Mouse (Mus musculus): ENCODE measurements around the gene Col6a3.

The Col6a3 gene

GRCm38 (mm10) chr1:90793368-90793767 lies 50.4 kb downstream of the Col6a3 start:
- DNase-seq, result no peak

GRCm38 (mm10) chr1:90790925-90791324 lies 52.8 kb downstream of the Col6a3 start:
- DNase-seq, result no peak

GRCm38 (mm10) chr1:90789506-90789905 lies 54.3 kb downstream of the Col6a3 start:
- no peak for DNase-seq

DNA sequence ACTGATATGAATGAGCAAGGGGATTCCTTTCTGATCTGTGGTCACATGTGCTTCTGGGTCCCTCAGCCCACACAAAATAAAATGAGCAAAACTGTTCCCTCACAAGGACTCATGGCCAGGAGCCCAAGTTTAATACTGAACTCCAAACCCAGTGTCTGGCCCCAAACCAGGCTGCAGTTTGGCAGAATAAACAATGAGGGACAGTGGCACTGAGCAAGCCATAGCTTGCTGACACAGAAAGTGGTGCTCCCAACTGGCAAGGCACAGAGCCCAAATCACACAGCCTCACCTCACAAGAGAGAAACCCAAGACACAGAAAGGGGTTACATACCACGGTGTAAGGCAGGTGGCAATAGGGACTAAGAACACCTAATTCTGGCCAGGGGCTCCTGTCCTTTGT lies 63.3 kb downstream of the Col6a3 start:
- no peak for DNase-seq

DNA sequence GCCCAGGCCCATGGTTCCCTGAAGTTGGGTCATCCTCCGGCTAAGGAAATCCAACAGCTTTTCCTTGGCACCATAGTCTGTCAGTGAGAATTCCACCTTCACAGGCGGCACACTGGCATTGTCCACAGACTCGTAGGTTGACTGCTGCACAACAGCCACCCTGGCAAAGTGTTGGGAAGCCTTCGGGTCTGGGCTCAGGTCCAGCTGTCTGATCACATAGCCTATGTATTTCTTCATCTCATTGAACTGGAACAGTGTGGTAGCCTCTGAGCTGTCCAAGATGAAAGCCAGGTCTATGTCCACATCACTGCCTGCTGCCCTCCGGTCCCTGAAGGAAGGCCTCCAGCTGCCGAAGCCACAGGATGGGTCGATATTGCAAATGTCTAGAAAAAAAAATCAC lies 64.7 kb downstream of the Col6a3 start:
- DNase-seq, result no peak

DNA sequence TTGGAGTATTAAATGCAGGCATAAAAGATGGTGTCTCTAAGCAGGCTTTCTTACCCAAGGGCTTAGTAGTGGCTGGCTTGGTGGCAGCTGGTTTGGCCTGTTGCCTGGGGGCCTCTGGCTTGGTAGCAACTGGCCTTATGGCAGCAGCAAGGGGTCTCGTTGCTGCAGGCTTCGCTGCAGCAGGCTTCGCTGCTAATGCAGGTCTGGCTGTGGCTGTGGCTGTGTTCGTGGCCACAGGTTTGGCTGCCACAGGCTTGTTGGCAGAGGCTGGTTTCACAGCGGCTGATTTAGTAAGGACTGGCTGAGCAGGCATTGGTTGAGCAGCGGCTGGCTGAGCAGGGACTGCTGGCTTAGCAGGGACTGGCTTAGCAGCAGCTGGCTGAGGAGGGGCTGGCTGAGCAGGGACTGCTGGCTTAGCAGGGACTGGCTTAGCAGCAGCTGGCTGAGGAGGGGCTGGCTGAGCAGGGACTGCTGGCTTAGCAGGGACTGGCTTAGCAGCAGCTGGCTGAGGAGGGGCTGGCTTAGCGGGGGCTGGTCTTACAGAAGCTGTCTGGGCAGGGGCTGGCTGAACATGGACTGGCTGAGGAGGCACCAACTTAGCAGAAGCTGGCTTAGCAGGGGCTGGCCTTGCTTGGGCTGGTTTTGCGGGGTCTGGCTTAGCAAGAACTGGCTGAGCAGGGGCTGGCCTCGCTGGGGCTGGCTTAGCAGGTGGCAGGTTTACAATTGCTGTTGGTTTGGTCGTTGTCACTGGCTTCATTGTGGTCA lies 68.1 kb downstream of the Col6a3 start:
- DNase-seq, result peak; percentile 57

DNA sequence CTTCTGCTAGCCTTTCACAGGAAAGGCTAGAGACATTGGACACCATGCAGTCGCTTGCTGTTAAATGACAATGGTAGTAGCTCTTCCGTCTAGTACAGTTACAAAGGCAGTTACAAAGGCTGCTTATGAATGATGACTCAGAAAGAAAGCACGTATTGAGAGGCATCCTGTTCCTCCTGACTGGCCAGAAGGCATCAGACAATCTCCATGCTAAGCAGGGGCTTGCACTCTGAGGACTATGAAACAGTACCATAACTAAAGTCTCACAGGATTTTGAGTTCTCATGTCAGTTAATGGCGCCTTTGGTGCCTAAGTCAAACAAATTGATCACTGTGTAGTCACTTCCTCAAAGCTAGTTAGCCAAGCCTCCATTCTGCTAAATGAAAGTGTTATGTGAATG lies 72.6 kb downstream of the Col6a3 start:
- no peak for DNase-seq

DNA sequence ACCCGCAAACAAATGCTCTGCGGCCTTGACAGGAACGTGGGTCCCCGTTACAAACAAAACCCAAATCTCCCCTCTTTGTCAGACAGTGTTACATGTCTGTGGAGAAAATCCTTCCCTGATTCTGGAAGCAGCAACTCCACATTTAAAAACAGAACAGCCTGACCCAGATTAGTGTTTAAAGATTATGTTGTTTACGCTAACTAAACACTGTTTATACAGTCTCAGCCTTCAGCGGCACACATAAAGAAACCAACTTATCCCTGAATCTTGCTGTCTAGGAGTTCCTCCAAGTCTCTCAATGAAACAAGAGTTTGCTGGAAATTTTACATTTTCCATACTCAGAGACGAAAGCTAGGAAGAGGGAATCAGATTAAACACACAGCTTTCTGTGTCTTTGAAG lies 73.7 kb downstream of the Col6a3 start:
- no peak for DNase-seq

- no peak for DNase-seq
Measured at GRCm38 (mm10) chr1:90769301-90769700, 74.5 kb downstream of the Col6a3 start.

GRCm38 (mm10) chr1:90758091-90758673 lies 85.6 kb downstream of the Col6a3 start:
- DNase-seq, result no peak

GRCm38 (mm10) chr1:90753869-90754563 lies 89.8 kb downstream of the Col6a3 start:
- DNase-seq, result no peak

- no peak for DNase-seq
Measured at GRCm38 (mm10) chr1:90751221-90751620, 92.5 kb downstream of the Col6a3 start.

- DNase-seq, result no peak
Measured at GRCm38 (mm10) chr1:90750169-90750568, 93.6 kb downstream of the Col6a3 start.

- DNase-seq, result no peak
Measured at GRCm38 (mm10) chr1:90748544-90748943, 95.2 kb downstream of the Col6a3 start.

DNA sequence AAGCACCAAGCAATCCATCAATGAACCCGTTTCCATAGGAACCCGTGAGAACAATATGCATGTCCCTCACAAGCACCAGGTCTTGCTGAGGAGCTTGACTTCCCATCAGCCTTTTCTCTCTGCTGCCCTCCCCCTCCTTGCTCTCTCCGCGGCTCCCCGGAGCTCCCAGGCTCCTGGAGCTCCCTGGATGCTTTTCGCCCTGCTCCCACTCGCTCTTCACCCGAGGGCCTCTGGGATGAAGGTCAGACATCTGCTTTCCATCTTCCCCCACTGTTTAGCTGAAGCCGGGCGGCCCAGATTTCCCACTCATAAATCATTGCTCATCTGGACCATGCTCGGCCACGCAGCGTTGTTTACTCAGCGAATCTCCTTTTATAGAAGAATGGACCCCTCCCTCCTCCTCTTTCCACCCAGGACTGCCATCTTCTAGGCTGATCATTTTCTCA lies 99.8 kb downstream of the Col6a3 start:
- DNase-seq, result peak; percentile 42

- no peak for DNase-seq
Measured at GRCm38 (mm10) chr1:90743445-90743844, 100.3 kb downstream of the Col6a3 start.

DNA sequence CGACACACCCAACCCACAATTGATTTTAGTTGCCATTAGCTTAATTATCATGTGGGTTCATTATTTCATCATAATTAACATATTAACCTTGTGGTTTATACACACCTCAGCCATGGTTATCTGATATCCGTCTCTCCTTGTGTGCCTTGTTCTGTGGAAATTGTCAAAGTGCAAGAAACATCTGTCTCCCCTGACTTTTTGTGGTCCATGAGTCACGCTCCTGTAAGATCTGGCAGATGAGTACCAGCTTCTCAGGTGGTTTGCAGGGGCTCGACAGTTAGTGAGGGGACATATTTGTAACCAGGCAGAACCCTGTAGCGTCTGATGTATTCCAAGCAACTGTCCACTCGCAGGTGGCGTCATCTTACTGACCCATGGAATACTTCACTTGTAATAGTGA lies 101.1 kb downstream of the Col6a3 start:
- peak; percentile 30 for DNase-seq

DNA sequence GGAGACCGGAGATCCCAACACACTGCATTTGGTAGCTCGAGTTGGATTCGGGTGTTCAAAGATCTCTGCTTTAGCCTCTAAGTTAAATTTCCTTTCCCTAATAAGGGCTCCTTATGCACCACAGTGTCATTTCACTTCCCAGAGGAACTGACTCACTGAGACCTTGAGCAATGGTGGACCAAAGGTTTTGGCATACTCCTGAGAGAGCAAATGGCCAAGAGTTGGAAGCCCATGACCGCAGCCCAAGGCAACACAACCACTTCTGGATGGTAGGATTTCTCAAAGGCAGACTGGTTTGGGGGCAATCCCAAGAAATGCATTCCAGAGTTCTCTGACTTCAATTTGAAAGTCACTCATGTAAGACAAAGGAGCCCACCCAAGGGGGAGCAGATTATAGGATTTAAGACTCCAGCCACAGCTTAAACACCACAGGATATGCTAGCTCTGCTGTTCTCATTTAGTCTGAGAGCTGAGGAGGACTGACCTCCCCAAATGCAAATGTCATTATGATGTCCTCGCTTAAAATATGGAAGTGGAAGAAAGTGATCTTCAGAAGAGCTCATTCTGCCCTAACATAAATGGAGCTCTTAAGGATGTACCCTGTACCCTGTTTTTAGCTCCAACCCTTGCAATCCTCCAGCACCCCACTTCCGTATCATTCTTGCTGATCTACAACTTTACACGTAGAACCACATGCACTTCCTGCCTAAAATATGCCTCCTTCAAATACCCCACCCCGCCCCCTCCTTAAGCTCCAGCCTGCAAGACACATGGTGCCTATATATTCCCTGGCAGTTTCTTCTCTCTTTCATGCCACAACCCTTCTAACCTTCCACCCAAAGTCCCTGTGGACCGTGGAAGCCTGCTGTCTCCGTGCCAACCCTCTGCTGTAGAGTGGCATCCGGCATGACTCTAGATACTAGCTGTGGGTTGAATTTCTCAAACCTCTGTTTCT lies 103.3 kb downstream of the Col6a3 start:
- peak; percentile 79 for DNase-seq

DNA sequence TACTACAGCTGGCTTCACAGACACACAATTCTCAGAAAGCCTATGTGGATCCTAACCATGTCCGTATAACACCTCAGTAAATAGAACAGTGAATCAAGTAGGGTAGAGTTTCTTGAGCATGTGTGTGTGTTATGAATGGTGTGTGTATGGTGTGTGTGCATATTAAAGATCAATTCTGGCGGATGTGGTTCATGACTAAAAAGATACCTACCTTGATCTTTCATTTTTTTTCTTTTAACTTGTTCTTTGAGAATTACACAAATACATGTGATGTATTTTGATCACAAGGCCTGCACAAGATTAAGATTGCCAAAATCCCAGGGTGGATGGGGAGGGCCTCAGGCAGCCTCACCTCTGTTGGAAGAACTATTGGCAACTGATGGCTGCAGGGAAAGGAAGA lies 104.9 kb downstream of the Col6a3 start:
- no peak for DNase-seq

DNA sequence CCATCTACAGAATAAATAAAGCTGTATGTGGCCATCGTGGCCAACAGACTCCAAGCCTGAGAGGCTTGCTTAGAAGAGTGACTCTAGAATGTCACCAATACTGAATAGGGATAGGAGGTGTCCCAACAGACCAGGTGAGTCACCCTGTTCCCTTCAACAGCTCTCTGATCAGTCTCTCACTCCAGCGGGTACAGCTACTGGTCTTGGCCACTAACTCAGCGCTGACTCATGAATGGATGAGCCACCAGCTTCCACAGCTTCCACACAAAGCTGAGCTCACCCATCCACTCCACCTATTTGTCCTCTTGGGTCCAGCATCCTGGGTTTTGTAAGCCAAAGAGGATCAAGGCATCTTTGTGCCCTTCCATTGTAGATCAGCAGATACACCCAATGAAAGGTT lies 114.3 kb downstream of the Col6a3 start:
- DNase-seq, result no peak

DNA sequence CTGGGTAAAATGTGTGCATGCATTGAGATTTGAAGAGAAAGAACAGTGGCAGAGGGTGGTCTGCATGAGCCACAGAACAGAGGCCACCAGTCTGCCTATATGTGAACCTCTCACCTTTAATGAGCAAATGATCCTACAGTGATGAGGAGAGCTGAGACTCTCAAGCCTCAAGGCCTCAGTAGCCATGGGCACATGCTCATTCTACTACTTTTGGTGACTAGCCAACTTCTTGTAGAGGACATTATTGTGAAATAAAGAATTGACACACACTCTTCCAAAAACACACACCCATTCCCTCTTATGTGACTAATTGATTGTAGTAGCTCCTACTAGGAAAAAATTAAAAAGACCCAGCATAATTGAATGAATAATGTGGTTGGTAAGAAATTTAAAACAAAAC lies 120.0 kb downstream of the Col6a3 start:
- no peak for DNase-seq

GRCm38 (mm10) chr1:90723325-90723724 lies 120.4 kb downstream of the Col6a3 start:
- DNase-seq, result no peak

DNA sequence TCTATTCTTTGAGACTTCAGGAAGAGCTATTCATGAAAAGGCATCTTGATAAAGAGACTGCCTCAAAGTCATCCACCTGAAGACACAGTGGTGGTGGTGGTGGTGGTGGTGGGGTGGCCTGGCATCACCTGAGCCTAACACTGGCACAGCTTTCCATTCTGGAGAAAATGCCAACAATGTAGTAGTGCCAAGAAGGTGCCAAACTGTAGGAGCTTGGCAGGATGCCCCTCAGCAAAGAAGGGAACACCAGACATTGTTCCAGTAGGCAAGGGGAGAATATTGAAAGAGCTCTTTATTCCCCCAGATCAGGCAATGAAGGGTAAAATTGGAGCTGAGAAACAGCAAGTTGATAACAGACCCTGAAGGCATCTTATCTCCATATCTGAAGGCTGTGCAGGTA lies 121.8 kb downstream of the Col6a3 start:
- DNase-seq, result no peak
